Mouse (Mus musculus) G1E (cell line): Measurements from ENCODE around the gene Zeb2.

Experiments
- CTCF ChIP-seq: IDR thresholded peaks from 2 replicates; pipeline ENCODE4 v1.5.1; 2012; ENCODE audit warnings: low read depth, low read length, inconsistent platforms, mixed read lengths
- GATA1 ChIP-seq: IDR thresholded peaks from 2 replicates; pipeline ENCODE4 v1.6.1; 2012; ENCODE audit warnings: borderline replicate concordance, low read length, inconsistent platforms, mixed read lengths
- GATA2 ChIP-seq: IDR thresholded peaks from 2 replicates; pipeline ENCODE4 v1.6.1; 2012; ENCODE audit warnings: low read depth, low read length, inconsistent platforms, borderline replicate concordance
- POLR2AphosphoS5 ChIP-seq: IDR thresholded peaks from 2 replicates; pipeline ENCODE4 v1.6.1; 2012; ENCODE audit warnings: low read depth, low read length, inconsistent platforms; ENCODE audit not compliant: insufficient replicate concordance
- TAL1 ChIP-seq: conservative IDR thresholded peaks from 2 replicates; pipeline ENCODE4 v1.6.1; 2012; ENCODE audit warnings: low read depth, low read length, inconsistent platforms, mixed read lengths

GRCm38 (mm10) chr2:44999906-45000305 lies 117.3 kb downstream of the Zeb2 start:
- no peak for TF ChIP-seq CTCF
- TF ChIP-seq POLR2AphosphoS5 = no peak
- TF ChIP-seq TAL1 = no peak
- TF ChIP-seq GATA1 = no peak
- no peak for TF ChIP-seq GATA2
